Mouse (Mus musculus) limb, embryonic 10.5 days (tissue): ENCODE results near the gene Ppm1h. TPM values are rescaled to one million over a fixed set of nuclear protein-coding genes. Genes with fewer than 3 reads are reported as not detected.

Experiments used
- DNase-seq: peaks from one replicate; pipeline ENCODE4 v3.0.0-alpha.2; 2017; ENCODE audit warnings: low spot score
- H3K27ac ChIP-seq: fragments of 300-500 bp; sonication (generic); 2 replicates; pipeline ENCODE4 v1.5.1; 2016; ENCODE audit warnings: mild to moderate bottlenecking
- H3K27me3 ChIP-seq: fragments of 300-500 bp; sonication (generic); 2 replicates; pipeline ENCODE4 v1.6.1; 2016; ENCODE audit warnings: low read depth, mild to moderate bottlenecking; ENCODE audit not compliant: poor library complexity, severe bottlenecking
- H3K36me3 ChIP-seq: fragments of 300-500 bp; sonication (generic); 2 replicates; pipeline ENCODE4 v1.6.1; 2016; ENCODE audit warnings: mild to moderate bottlenecking, moderate library complexity
- H3K4me1 ChIP-seq: fragments of 300-500 bp; sonication (generic); 2 replicates; pipeline ENCODE4 v1.6.1; 2016
- H3K4me3 ChIP-seq: fragments of 300-500 bp; sonication (generic); 2 replicates; pipeline ENCODE4 v1.5.1; 2016; ENCODE audit warnings: mild to moderate bottlenecking, moderate library complexity
- H3K9me3 ChIP-seq: fragments of 300-500 bp; sonication (generic); replicated peaks from 2 replicates; pipeline ENCODE4 v1.6.1; 2016; ENCODE audit warnings: mild to moderate bottlenecking
- WGBS: fragments of 180-500 bp; shearing (Covaris S2); methylation state at CpG from one replicate; pipeline ENCODE4 v1.1.7; 2016; 5-methylcytosine and 5-hydroxymethylcytosine counted together
- polyA plus RNA-seq: library from polyadenylated mRNA; unstranded; fragments of >200 nt; fragmentation: Nextera tagmentation; extraction: Ambion mirVana; gene quantifications from 2 replicates; pipeline ENCODE4 v1.2.1, GENCODE M21; 2016

Ppm1h gene
- polyA plus RNA-seq, 1 experiment from 2014 or later = 4.4 TPM

DNA sequence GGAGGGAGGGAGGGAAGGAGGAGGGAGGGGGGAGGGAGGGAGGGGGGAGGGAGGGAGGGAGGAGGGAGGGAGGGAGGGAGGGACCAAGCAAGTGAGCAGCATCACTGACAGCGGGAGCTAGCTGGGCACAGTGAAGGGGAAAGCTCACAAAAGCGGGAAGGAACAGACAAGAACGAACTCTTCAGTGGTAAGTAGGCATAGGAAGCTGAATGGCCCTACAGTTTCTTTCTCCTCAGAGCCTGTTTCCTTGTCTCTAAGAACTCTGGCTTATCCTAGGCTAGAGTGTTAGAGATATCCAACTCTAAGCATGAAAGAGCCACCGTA is 2.5 kb downstream of the Ppm1h start:
- H3K4me1 ChIP-seq = peaks cover 29% of the 10 kb centered on the region
- no peaks in the 10 kb centered on the region for H3K9me3 ChIP-seq
- H3K27ac ChIP-seq = no peak overlapping the region
- 0 out of 2 replicates have a peak overlapping the region, but pooled peaks have one; percentile 90 for H3K4me3 ChIP-seq
- WGBS = 22% methylated on average over 4 of the region's 4 CpGs
- H3K36me3 ChIP-seq = no peaks in the 10 kb centered on the region
- peaks cover 31% of the 10 kb centered on the region for H3K27me3 ChIP-seq
- no peak for DNase-seq

DNA sequence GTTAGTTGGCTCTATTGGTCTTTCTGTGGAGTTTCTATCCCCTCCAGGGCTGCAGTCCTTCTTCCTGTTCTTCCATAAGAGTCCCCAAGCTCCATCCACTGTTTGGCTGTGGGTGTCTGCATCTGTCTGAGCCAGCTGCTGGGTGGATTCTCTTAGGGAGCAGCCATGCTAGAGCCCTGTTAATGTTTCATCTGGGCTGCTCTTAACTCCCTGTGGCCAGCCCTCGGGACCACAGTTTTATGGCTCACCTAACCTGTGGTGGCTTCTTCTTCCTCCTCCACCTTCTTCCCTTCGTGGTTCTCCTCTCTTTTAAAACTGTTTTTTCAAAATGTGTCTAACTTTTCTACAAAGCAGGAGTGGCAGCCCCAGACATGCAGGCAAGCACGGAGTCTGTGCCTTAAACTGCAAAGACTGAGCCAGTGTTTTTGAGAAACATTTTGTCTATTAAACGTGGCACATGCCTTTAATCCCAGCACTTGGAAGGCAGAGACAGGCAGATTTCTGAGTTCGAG is 5.3 kb downstream of the Ppm1h start:
- Histone ChIP-seq H3K4me3 (no peak overlapping the region), H3K9me3 (no peaks in the 10 kb centered on the region), H3K27ac (no peak overlapping the region), H3K27me3 (peaks cover 25% of the 10 kb centered on the region), H3K4me1 (peaks cover 21% of the 10 kb centered on the region), H3K36me3 (no peaks in the 10 kb centered on the region)
- no peak for DNase-seq
- WGBS = 79% methylated on average over 5 of the region's 5 CpGs

DNA sequence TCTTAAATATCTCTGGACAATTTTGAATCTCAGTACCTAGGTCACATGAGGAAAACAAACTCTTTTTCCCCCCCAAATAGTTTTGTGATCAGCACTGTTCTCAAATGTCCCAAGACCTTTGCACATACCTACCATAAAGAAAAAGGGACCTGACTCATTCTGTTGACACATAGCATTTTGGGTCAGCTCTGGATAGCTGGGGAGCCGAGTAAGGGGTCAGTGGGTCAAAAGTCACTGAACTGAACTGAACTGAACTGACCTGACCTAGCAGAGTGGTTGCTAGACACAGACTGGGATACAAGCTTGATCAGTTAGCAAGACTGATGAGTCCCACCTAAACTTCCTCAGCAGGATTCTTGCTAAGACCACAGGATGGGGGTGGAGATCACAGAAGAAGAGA is 6.7 kb downstream of the Ppm1h start:
- Histone ChIP-seq H3K27me3 (peaks cover 16% of the 10 kb centered on the region), H3K4me3 (no peak overlapping the region), H3K9me3 (no peaks in the 10 kb centered on the region), H3K4me1 (peaks cover 8% of the 10 kb centered on the region), H3K36me3 (no peaks in the 10 kb centered on the region), H3K27ac (no peak overlapping the region)
- no peak for DNase-seq
- 29% methylated on average over 1 of the region's 1 CpGs for WGBS

DNA sequence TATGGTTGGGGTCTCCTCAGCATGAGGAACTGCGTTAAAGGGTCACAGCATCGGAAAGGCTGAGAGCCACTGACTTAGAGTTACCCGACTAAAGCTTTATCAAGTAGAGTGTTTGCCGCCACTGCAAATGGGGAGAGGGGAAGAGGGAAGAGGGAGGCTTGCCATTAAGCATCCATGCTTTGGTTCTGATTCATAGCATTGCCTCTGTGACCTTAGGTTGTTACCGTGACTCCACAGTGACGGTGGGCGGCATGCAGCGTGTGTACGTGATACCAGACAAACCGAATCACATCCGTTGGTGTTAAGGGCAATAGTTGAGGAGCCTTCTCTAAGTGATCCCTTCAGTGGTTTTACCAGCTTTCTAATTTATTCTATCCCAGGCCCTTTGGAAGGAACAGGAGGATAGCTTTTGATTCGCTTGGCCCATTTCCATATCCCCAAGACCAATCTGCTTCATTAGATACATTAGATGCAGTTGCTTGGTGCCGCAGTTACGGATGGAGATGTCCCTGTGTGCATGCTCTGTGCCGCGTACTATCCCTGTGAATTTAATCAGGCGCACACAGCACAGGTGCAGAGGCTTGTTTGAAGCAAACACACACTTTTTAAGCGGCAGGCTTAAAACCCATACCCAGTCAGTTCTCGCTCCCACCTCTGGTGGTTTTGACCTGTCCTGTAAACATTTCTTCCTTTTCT is 7.4 kb downstream of the Ppm1h start:
- peaks cover 9% of the 10 kb centered on the region for H3K27me3 ChIP-seq
- H3K36me3 ChIP-seq = no peaks in the 10 kb centered on the region
- 92% methylated on average over 19 of the region's 19 CpGs for WGBS
- no peak for DNase-seq
- H3K4me1 ChIP-seq = peaks cover 2% of the 10 kb centered on the region; the same call in 1 of the 2 replicates
- no peak overlapping the region for H3K4me3 ChIP-seq
- H3K9me3 ChIP-seq = no peaks in the 10 kb centered on the region
- no peak overlapping the region for H3K27ac ChIP-seq

DNA sequence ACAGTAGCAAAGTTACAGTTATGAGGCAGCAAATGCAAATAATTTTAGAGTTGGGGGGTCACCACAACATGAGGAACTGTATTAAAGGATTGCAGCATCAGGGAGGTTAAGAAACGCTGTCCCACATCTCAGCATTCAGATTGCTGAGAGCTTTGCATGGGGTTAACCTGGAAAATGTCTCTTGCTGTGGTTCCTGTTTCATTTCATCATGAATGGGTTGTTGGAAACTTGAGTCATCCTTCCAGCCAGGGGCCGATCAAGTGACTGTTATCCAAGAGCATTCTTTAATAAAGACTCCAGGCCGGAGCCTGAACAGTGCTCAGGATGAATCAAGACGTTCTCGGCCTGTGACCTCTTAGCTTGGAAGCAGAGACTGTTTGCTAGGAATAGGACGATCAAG is 12.1 kb downstream of the Ppm1h start:
- no peak for DNase-seq
- H3K27me3 ChIP-seq = no peaks in the 10 kb centered on the region
- 85% methylated on average over 6 of the region's 6 CpGs for WGBS
- H3K9me3 ChIP-seq = no peaks in the 10 kb centered on the region
- H3K4me3 ChIP-seq = no peak overlapping the region
- H3K4me1 ChIP-seq = peaks cover 18% of the 10 kb centered on the region
- no peak overlapping the region for H3K27ac ChIP-seq
- no peaks in the 10 kb centered on the region for H3K36me3 ChIP-seq

DNA sequence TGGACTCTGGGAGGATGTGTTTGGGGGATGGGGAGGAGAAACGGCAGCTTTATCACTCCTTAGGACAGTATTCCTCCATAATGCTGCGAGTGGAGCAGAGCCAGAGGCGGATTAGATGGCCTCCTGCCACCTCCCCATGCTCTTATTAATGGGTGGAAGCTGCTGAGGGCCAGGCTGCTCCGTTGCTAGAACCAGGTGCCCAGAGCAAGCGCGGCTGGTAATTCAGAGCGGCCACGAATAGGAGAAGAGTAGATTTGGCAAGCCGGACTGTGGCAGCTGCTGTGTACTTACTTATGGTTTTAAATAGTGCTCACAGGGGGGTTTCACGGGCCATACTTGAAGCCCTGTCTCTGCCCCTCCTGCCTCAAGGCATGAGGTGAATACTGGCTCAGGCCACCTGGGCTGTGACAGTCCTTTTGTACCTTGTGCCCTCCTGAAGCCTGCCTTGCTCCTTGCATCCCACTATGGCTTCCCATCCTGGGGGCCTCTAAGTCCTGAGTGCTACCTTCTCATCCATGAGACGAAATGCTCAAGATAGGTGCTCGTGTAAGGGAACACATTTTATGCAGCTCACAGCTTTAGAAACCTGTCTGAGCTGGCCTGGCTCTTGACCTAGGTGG is 14.7 kb downstream of the Ppm1h start:
- DNase-seq = no peak
- peak overlapping the region; percentile 39; the same call in 1 of the 2 replicates for H3K27ac ChIP-seq
- H3K36me3 ChIP-seq = no peaks in the 10 kb centered on the region
- no peaks in the 10 kb centered on the region for H3K9me3 ChIP-seq
- WGBS = 69% methylated on average over 12 of the region's 12 CpGs
- peaks cover 18% of the 10 kb centered on the region for H3K4me1 ChIP-seq
- H3K4me3 ChIP-seq = no peak overlapping the region
- H3K27me3 ChIP-seq = no peaks in the 10 kb centered on the region

DNA sequence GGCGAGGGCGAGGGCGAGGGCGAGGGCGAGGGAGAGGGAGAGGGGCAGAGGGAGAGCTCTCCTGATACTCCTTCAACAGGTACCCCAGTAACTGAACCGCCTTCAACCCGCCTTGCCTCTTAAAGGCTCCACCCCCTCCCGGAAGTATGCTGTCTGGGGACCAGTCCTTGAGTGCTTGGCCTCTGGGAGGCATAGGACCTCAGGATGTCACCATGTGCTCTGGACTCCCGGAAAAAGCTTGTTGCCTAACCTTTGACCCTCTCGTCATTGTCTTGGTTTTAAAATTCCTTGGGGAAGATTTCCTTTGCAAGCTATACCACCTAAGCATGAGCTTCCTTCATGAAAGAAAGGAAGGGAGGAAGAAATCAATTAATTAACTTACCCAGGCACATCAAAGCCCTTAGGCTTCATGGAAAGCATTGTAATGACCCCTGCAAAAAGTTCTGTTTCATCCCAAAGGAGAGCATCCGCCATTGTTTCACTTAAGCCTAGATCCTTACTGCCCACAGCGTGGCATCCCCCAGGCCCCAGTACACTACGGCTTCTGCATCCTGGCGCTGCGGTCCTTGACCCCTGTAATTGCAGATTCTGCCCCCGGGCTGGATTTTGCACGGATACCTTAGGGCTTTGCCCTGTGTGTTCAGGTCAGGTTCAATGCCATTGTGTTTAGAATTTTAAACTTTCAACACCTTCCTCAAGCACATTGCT is 15.5 kb downstream of the Ppm1h start:
- Histone ChIP-seq H3K9me3 (no peaks in the 10 kb centered on the region), H3K27me3 (no peaks in the 10 kb centered on the region), H3K36me3 (no peaks in the 10 kb centered on the region), H3K4me1 (peaks cover 18% of the 10 kb centered on the region), H3K27ac (peak overlapping the region; percentile 39; the same call in 1 of the 2 replicates), H3K4me3 (no peak overlapping the region)
- 73% methylated on average over 17 of the region's 17 CpGs for WGBS
- peak; percentile 37 for DNase-seq

DNA sequence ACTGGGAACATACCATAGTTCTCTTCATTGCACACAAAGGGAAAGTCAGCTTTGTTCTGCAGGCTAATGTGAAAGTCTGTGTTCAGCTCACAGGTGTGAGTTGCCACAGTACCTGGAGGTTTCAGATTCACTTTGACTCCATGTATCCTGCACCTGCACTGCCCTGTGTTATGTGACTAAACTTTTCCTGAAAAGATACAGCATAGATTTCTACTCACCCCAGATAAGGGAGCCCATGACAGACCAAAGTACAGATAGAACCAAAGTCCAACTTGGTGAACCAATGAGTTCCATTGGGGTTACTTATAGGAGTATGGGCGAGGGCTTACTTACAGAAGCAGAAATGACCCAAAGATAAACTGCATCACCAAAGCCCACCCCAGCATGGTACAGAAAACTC is 17.8 kb downstream of the Ppm1h start:
- Histone ChIP-seq H3K27ac (no peak overlapping the region), H3K4me1 (peaks cover 18% of the 10 kb centered on the region), H3K9me3 (no peaks in the 10 kb centered on the region), H3K27me3 (no peaks in the 10 kb centered on the region), H3K4me3 (no peak overlapping the region), H3K36me3 (no peaks in the 10 kb centered on the region)
- DNase-seq = no peak
- 90% methylated on average over 1 of the region's 1 CpGs for WGBS

DNA sequence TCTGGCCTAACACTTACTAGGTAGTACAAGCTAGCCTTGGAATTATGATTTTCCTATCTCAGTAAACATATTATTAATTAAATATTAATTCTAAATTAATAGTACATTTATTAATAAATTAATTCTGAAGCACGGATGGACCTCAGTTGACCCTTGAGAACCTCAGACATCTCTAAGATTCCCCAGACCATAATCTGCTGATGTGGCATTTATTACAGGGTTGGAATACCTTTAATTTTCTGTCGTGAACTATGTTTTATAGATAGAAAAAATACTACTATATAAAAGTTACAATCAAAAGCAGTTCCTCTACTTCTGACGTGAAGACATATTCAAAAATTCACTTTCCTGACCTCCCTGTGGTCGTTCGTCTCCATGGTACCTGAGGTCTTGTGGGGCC is 19.8 kb downstream of the Ppm1h start:
- peaks cover 12% of the 10 kb centered on the region for H3K4me1 ChIP-seq
- 85% methylated on average over 5 of the region's 5 CpGs for WGBS

DNA sequence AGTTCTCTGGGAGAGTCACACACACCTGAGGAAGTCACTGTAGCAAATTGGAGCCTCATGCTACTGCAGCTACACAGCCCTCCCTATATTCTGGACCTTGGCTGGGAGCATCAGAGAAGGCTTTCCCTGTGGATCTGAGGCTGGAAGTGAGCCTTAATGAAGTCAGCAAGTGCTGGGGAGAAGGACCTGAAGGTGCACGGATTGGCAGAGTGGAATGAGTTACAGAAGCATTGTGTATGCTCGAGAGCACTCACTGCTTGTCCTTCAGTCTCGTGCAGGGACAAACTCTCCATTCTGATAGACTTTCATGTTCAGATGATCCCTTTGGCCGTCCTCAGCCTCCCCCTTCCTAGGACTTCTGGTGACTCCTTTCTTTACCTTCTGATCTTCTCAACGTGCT is 26.3 kb downstream of the Ppm1h start:
- H3K9me3 ChIP-seq = no peaks in the 10 kb centered on the region
- H3K4me3 ChIP-seq = no peak overlapping the region
- no peak for DNase-seq
- H3K27ac ChIP-seq = no peak overlapping the region
- no peaks in the 10 kb centered on the region for H3K27me3 ChIP-seq
- no peaks in the 10 kb centered on the region for H3K36me3 ChIP-seq
- no peaks in the 10 kb centered on the region for H3K4me1 ChIP-seq
- WGBS = 86% methylated on average over 5 of the region's 5 CpGs

More for the DNA sequence above, 19.8 kb downstream of the Ppm1h start:
- no peak for DNase-seq
- Histone ChIP-seq H3K36me3 (no peaks in the 10 kb centered on the region), H3K9me3 (no peaks in the 10 kb centered on the region), H3K27ac (no peak overlapping the region), H3K4me3 (no peak overlapping the region), H3K27me3 (no peaks in the 10 kb centered on the region)

DNA sequence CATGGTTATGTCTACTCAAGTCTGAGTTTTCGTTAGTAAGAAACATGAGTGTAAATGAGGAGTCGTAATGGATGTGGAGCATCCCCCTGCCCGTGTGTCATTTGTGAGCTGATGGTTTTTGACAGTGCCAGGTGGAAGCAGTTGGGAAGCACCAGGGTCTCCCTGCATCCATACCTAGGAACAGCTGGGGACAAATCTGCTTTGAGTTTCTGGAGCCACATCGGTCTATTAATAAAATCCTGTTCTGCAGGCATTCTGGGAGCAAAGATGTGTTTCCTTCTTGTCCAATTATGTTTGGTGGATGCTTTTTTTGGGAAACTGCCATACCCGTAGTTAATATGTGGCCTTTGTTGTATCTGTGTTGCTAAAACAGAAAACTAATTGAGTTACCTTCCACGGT is 26.9 kb downstream of the Ppm1h start:
- H3K4me1 ChIP-seq = no peaks in the 10 kb centered on the region
- 89% methylated on average over 6 of the region's 6 CpGs for WGBS
- no peak overlapping the region for H3K4me3 ChIP-seq
- H3K36me3 ChIP-seq = no peaks in the 10 kb centered on the region
- H3K9me3 ChIP-seq = no peaks in the 10 kb centered on the region
- no peaks in the 10 kb centered on the region for H3K27me3 ChIP-seq
- H3K27ac ChIP-seq = no peak overlapping the region
- no peak for DNase-seq

DNA sequence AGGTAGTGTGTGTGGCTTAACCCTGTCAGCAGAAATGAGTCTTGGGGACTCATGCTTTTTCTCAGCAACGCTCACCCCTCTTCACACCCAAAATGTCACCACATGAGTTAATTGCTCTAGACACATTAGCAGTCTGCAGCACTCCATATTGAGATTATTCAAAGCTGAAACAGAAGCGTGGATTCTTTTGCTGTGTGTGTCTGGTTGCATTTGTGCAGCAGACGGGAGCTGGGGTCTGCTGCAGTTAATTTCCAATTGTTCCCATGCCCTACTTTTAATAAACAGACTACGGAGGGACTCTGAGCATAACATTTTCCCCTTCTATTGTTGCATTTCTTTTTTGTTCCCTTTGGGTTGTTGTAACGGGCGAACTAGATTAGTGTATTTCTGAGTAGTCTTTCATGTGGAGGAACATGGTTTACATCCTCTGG is 32.8 kb downstream of the Ppm1h start:
- Histone ChIP-seq H3K4me1 (peaks cover 18% of the 10 kb centered on the region), H3K27ac (no peak overlapping the region), H3K27me3 (no peaks in the 10 kb centered on the region), H3K36me3 (no peaks in the 10 kb centered on the region), H3K9me3 (no peaks in the 10 kb centered on the region), H3K4me3 (no peak overlapping the region)
- DNase-seq = no peak
- 84% methylated on average over 6 of the region's 6 CpGs for WGBS

DNA sequence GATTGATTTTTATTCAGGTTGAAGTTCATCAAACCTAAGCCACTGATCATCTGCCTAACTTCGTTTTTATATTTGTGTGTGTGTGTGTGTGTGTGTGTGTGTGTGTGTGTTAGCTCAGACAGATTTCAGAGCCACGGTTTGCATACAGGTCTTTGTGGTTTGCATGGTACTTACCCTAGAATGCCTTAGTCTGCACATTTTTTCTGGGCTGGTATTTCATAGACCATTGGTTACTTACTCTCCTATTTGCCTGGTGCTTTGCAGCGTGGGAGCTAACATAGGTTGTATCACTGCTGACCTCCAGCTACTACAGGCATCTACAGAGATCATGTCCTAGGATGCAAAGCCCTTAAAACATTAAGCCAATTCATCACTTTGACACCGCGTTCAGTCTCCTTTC is 33.7 kb downstream of the Ppm1h start:
- Histone ChIP-seq H3K27ac (no peak overlapping the region), H3K4me1 (peaks cover 23% of the 10 kb centered on the region), H3K36me3 (no peaks in the 10 kb centered on the region), H3K9me3 (no peaks in the 10 kb centered on the region), H3K27me3 (no peaks in the 10 kb centered on the region), H3K4me3 (no peak overlapping the region)
- DNase-seq = no peak
- WGBS = 86% methylated on average over 5 of the region's 5 CpGs
